Mouse (Mus musculus) monocyte, adult 2 months (primary cell): ENCODE data around the gene Plekhb2.

ENCODE experiments used
- DNase-seq, 2 experiments: peaks; one replicate each; pipeline ENCODE4 v3.0.0; 2022; ENCODE audit warnings: low spot score in 2 of 2, low read depth in 1 of 2

Gene Plekhb2

DNA sequence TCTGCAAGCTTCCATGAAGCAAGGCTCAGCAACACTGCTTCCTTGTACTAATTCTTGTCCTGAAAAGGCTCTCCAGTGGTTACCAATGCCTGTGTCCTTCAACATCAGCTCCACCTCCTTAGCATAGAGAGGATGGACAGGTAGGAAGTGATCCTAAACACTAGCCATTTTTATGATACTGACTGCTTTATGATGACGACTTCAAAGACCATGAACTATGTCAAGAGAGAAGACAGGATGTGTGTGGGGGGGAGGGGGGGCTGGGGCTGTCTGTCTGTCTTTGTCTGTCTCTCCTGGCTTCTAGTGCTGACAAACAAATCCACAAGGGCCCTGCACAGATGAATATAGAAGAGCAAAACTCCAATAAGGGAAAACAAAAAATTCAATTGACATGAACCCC, 18.4 kb upstream of the Plekhb2 start:
- DNase-seq: no peak

DNA sequence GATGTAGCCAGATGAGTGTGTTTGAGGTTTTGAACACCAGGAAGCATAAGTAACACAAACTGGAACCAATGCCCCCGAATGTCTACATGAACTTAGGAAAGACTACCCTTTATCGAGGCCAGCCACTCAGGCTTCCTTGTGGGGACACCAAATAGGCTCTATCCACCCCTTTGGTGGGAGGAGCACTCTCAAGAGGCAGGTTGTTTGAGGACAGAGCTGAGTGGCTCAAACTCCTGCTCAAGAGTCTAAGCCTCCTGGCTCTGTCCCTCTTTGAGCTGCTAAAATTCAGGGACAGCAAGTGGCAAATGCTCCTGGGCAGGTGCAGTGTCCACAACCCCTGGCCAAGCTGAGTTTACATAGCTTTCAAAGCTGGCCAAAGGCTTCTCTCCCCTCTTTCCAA, 14.9 kb upstream of the Plekhb2 start:
- DNase-seq: no peak

DNA sequence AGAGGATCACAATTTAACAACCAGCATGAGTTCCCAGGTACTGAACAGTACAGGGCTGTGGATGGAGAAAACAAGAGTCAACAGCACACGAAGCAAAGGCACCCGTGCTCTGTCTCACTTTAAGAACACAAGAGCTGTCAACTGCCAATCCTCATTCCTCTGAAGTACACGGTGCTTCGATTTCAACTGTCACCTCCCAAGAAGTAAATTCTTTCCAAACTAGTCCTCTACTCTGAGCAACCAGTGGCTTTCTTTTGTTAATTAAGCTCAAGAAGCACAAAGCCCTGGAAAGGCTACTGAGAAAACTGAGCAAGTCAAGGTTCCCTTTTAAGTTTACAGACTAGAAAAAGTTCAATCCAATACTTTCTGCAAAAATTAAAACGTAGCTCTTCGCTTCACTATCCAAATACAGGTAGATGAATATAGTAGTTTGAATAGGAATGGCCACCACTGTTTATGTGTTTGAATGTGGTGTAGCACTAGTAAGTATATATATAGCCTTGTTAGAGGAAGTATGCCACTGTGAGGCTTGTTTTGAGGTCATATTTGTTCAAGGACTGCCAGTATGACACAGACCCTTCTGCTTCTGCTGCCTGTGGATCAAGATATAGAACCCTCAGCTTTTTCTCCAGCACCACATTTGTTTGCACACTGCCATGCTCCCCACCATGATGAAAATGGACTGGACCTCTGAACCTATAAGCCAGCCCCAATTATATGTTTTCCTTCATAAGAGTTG, 11.7 kb upstream of the Plekhb2 start:
- DNase-seq: no peak

DNA sequence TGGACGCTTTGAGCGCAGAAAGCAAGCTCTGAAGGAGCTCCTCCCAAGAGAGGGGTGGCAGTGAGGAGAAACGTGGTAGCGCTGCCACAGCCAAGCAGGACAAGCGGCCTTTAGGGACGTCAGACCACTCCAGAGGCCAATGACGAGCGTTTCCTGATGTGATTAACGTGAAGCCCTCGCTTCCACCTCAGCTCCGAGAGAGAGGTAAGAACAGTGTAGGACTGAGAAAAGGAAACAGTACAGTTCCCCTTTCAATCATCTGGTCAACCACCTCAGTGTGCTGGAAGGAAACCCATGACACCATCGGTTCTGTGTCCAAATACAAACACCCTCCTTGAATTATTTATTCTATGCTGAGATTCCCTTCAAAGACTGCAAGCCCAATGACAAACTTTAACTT, 10.5 kb upstream of the Plekhb2 start:
- no peak for DNase-seq

DNA sequence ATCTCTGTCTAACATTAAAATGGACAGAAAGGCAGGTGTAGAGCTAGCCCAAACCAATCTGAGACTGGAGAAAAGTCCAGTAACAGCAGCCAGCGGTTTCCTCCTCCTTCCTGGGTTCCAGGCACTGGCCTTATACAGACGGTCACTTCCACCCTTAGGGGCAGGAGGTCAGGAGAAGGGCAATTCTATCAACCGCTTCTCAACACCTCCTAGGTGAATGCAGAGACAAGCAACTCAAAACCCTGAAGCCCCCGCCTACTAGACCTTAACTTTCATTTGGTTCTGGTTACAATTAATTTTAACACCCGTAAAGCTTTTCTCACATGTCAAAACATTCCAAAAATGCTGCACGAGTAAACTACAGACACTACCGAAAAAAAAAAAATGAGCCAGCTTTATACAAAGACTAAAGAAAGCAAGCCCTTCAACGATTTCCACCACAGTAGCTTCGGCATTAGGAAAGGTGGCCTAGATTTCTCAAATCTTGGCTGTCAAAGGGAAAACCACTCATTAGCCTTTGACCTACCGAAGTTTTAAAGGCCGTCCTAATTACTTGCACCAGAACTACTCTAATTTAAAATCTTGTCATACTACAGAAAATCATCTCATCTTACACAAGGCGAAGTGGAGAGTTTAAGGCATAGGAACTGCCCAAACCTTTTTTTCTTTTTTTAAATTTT, 7.9 kb upstream of the Plekhb2 start:
- no peak for DNase-seq

DNA sequence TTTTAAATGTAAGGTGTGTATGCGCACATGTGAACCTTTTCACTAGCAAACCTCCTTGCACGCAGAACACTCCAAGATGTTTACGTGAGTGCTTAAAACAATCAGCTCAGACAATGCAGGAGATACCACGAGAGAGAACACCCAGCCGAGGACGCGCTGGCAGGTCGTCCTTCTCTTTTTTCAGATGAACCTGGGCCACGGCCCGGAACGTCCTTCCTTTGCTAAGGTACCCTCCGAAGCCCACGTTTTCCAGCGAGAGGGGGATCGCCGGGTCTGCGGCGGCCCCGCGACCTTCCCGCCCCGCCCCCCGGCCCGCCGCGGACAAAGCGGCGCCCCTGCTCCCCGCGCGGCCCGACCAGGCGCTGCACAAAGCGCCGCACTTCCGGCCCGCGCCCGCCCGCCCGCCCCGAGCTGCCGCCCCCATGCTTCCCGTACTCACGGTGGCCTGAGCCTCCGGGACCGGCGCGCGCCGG, 7.4 kb upstream of the Plekhb2 start:
- DNase-seq: peak in 1 of 2 experiments; percentile 19

DNA sequence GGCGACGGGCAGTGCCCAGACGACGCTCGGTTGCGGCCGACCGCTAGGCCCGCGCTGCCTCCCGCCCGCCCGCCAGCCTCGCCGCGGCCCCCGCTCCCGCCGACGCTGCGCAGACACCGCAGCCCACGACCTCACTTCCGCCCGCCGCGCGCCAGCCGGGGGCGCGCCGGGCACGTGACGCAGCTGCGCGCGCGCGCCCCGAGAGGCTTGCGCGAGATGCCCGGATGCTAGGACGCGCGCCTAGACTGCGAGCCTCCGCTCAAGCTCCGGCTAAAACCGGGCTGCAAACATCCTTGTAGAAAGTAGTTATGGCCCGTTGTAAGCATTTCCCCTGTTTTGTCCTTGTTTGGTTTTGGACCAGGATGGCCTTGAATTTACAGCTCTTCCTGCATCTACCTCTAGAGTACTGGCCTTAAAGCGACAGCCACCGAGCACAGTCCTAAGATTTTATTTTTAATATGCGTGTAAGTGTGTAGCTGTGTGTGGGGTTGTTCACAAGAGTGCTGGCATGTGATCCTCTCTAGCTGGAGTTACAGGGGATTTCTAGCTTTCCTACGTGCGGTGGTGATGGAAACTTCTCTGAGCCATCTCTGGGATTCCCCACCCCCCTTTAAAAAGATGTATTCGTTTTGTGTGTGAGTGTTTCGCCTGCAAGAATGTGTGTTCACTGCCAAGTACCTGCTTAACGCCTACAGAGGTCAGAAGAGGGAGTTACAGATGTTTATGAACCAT, 6.7 kb upstream of the Plekhb2 start, which contains the start of gene Fam168b:
Gene Fam168b, minus strand, starts transcription at position 179 of the 732 bp plus-strand sequence.
- peak; percentile 52 to 75 for DNase-seq

DNA sequence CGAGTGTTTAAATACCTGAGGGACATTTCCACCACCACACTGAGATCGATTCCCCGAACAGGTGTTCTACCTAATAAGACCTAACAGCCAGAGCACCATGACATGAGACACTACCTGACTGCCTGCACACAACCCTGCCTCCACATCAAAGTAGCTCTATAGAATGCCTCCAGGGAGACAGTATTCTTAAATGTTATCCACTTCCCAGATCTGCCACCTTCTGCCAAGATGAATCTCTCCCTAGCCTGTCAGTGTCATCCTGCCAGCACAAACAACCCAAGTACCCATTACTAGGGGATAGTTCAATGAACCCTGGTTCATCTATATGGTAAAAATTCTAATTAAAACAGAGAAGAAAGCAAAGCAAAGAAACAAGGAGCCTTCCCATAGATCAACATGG, 2.7 kb upstream of the Plekhb2 start:
- no peak for DNase-seq

DNA sequence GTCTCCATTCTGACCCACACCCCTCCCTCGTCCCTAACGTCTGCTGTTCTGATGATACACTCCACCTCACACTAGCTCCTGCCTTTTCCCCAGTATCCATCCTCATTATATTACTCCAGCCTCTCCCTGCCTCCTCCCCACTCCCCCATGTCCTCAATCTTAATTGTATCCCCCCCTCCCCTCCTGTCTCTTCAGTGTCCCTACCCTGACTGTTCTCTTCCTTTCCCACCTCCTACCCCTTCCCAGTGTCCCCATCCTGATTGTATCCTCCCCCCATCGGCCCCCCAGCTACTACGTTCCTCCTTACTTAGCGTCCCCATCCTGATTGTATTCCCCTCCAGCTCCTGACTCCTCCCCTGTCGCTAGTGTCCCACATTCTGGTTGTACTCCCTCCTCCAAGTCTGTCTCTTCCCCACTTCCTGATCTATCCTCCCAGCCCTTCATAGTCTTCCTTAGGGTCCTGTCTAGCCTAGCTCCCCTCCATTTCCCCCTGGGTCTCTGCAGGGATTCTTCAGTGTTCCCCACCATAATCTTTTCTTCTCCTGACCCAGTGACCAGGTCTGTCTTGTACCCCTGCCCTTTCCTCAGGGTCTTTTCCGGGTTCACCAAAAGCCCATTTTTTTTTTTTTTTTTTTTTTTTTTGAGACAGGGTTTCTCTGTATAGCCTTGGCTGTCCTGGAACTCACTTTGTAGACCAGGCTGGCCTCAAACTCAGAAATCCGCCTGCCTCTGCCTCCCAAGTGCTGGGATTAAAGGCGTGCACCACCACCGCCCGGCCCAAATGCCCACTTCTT, 764 bp downstream of the Plekhb2 start:
- DNase-seq: no peak

DNA sequence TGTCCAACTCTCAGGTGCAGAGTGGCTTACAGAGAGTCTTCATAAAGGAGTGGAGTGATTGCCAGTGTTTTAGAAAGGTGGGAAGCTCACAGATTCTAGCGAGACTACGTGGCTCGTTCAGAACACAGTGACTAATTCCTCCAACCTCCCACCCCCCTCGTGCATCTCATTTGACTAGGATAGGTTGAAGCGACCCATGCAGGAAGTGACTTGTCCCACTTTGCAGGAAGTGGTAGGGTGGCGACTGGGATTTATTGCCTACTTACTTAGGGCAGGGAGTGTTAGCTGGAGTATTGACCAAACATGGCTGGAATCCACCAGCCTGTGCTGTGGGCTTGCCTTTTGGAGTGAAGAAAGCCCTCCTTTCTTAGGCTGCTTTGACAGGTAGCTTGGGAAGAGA, 1.8 kb downstream of the Plekhb2 start:
- no peak for DNase-seq

DNA sequence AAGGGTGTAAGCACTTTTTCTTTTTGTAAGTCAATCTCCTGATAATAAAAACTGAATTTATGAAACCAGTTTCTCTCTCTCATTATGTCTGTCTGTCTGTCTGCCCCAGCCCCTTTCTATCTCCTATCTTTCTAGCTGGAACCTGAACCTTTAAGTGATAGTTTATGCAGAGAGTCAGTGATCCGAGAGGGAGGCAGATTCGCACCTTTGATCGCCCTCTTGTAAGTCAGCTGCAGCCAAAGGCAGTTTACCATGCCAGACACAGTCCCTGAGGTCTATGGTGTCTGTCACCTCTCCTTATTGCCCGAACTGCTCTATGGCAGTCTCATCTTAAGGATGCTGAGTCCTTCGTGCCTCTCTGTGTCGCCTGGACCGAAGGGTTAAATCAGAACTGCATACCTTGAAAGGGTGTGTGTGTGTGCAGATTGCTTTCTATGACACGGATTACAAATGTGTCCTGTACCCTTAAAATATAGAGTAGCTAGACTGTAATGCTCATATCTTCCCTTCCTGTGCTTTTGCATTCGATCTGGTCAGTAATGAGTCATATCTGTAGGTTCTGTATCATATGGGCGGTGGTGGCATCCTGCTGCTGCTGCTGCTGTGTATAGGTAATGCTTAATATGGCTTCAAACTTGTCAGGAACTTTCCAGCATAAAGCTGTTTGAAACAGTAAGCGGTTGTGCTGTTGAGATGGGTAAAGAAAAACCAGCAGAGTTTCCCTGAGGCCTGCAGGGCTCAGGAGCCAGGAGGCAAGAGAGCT, 2.5 kb downstream of the Plekhb2 start:
- no peak for DNase-seq

DNA sequence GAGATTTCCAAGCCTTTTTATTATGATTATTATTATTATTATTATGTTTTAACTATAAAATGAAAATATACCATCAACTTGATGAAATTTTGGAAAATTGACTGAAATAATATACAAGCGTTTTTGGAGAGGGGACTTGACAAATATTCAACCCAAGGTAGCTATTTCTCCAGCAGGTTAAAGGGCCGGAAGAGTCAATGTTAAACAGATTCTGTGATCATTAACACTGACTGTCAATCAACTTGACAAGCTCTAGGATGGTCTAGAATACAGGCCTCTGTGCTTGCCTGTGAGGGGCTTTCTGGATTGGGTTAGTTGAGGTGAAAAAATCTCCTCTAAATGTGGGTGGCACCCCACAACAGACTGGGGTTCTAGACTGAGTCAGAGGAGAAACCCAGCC, 4.0 kb downstream of the Plekhb2 start:
- no peak for DNase-seq

DNA sequence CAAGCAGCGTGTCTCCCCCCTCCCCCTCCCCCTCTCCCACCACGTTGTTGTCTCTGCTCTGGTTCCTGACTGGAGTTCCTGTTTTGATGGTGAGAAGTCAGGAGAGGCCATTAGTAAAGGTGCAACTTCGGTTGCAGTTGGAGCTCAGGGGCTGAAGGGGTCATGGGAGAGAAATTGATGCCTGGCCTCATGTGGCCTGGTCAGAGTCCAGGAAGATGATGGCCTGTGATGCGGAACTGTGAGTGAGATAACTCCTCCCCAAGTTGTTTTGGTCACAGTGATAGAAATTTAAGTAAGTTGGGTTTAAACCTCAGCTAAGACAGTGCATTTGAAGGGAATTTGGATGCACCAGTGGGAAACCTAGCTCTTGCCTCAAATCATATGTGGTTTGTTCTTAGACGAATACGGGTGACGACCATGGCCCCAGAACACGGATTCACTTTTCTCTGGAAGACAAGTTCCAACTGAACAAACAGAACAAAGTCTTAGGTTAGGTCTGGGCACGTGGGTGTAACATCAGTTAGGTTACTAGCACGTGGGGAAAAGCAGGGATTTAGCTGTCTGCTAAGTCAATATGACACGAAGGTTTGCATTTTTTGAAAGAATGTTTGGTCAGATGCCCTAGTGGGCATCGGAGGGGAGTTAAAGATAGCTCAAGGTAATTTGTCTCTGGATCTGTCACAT, 5.4 kb downstream of the Plekhb2 start:
- no peak for DNase-seq

DNA sequence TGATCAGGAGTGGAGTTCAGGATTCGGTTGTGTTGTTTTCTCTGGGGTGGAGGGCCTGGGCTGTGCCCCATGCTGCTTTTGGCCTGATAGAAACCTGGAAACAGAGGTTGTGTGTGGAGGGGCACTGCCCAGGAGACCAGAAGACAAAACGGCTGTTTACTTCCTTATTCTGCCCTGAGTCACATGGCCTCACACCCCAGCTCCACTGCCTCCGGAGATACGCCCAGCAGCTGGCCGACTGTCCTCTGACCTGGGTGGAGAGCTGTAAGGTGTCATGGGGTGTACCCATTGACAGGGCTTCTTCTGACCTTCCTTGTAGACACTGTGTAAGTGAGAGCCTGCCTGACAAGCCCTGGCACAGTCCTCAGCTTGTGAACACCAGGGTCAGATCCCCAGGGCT, 8.9 kb downstream of the Plekhb2 start:
- DNase-seq: peak in 1 of 2 experiments; percentile 42

DNA sequence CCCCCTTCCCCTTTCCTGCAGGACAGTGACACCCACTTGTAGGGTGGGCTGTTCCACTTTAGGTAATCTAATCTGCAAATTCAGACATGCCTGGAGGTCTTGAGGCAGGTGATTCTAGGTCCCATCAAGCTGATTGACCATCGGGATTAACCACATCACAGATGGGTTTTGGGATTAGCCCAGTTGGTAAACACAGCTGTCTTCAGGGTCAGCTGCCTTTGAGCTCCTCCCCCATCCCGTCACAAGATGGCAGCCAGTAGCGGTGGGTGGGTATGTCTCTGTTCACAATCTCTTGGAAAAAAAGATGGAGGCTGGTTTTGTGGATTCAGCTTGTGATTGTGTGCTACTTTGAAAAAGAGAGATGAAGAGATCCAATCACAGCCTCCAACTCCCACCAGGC, 10.0 kb downstream of the Plekhb2 start:
- DNase-seq: no peak

DNA sequence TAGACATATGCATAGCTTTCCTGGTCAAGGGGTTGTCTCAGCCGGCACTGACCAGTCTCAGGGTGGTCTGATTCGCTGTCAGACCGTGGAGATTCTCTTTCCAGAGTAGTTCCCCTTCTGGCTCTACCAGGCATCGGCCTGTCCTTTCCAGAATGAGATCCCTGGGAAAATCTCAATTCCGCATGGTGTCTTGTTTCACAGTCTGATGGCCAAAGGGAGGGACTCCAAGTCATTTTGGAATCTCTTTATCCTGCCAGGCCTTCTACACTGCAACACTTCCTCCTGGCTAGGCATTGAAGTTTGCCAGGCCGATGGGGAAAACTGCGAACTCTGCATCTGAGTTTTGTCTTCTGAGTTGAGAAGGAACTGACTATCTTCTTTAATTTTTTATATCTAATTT, 10.4 kb downstream of the Plekhb2 start:
- DNase-seq: no peak

DNA sequence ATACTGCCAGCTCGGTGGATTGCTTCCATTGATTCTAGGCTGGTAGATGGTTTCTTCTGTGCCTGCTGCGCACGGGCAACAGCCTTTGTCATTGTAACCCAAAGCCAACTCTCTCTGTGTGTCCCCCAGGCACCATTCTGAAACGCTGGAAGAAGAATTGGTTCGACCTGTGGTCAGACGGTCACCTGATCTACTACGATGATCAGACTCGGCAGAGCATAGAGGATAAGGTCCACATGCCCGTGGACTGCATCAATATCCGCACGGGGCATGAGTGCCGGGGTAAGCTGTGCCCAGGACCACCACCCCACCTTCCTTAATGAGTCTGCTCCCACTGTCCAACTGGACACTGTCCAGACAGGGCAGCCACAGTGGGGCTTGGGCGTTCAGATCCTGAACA, 13.1 kb downstream of the Plekhb2 start:
- no peak for DNase-seq

DNA sequence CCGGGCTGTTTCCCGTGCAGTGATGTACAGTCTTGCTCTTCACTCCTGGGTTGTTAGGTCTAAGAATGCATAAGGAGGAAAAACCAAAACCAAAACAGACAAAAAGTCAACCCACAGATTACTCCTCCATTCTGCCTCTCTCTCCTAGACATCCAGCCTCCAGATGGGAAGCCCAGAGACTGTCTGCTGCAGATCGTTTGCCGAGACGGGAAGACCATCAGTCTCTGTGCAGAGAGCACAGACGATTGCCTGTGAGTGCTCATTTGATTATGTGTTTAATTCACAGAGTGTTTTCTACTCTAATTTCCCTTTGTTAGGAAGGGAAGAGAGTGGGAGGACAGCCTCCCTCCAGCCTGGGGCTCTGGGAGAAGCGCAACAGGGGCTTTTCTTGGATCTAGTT, 13.5 kb downstream of the Plekhb2 start:
- DNase-seq: no peak

DNA sequence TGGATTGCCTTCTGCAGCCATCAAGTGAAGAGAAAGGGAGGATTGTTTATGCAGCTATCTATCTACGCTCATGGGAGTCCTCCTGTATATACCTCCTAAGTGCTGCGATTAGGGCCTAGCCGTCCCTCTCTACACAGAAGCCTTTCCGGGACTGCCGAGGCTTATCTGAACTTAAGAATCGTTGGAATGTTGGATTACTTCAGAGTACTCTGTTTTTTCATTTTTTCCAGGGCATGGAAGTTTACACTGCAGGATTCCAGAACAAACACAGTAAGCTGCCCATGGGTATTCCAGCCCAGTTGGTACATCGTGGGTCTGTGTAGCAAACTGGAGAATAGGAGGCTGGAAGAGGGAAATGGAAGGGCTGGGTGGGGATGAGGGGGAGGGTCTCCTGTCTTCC, 14.5 kb downstream of the Plekhb2 start:
- no peak for DNase-seq

DNA sequence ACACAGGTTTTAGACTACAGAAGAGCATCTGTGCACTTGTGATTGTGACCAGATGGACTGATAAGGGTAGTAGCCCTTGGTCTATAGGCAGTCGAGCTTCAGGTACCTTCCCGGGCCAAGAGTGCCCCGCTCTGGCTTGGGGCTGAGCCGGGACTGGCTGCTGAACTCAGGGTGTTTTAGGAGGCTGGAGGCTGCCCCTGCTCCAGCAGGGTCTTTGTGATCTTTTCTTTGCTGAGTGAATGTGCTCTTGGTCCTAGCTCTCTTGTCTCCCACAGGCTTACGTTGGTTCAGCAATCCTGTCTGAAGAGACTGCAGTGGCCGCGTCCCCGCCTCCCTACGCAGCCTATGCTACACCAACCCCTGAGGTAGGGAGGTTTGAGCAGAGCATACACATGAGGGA, 16.1 kb downstream of the Plekhb2 start:
- DNase-seq: no peak
